Mouse (Mus musculus) heart, adult 2 months (tissue): ENCODE results near the gene Kcnd2.
A peak's percentile ranks its signal among the peaks of the same experiment; 100 is the strongest.

Experiments used
- CTCF ChIP-seq: fragments of 200-600 bp; IDR thresholded peaks from 2 replicates; pipeline ENCODE4 v1.8.1; 2022; ENCODE audit warnings: antibody characterized with exemption, mild to moderate bottlenecking, moderate library complexity
- EP300 ChIP-seq: fragments of 200-500 bp; IDR thresholded peaks from 2 replicates; pipeline ENCODE4 v1.6.1; 2011; ENCODE audit warnings: low read depth, low read length, control low read depth; ENCODE audit not compliant: insufficient read depth

GRCm38 (mm10) chr6:21768745-21769446 lies 553.6 kb downstream of the Kcnd2 start:
- TF ChIP-seq CTCF, result no peak
- 0 out of 2 replicates have a peak, but pooled peaks have one; percentile 17 for TF ChIP-seq EP300
